Mouse (Mus musculus) kidney, embryonic 15.5 days (tissue): Measurements from ENCODE around the gene Nav2. TPM values are rescaled to one million over a fixed set of nuclear protein-coding genes. Genes with fewer than 3 reads are reported as not detected.

Source experiments
- ATAC-seq: fragments of 200-750 bp; cut with Nextera tagmentation; replicated peaks from 2 replicates; pipeline ENCODE4 v1.8.0; 2017; ENCODE audit warnings: moderate TSS enrichment; ENCODE audit not compliant: low FRiP score
- H3K27ac ChIP-seq: fragments of 300-500 bp; sonication (generic); 2 replicates; pipeline ENCODE4 v1.5.1; 2015; ENCODE audit warnings: mild to moderate bottlenecking, inconsistent platforms
- H3K27me3 ChIP-seq: fragments of 300-500 bp; sonication (generic); 2 replicates; pipeline ENCODE4 v1.6.1; 2015; ENCODE audit warnings: inconsistent platforms
- H3K36me3 ChIP-seq: fragments of 300-500 bp; sonication (generic); 2 replicates; pipeline ENCODE4 v1.6.1; 2015; ENCODE audit warnings: inconsistent platforms
- H3K4me1 ChIP-seq: fragments of 300-500 bp; sonication (generic); 2 replicates; pipeline ENCODE4 v1.6.1; 2015; ENCODE audit warnings: inconsistent platforms
- H3K4me2 ChIP-seq: fragments of 300-500 bp; sonication (generic); 2 replicates; pipeline ENCODE4 v1.6.1; 2015; ENCODE audit warnings: moderate library complexity, mild to moderate bottlenecking, inconsistent platforms
- H3K4me3 ChIP-seq: fragments of 300-500 bp; sonication (generic); replicated peaks from 2 replicates; pipeline ENCODE4 v1.5.1; 2015; ENCODE audit warnings: mild to moderate bottlenecking, inconsistent platforms
- H3K9ac ChIP-seq: fragments of 300-500 bp; sonication (generic); 2 replicates; pipeline ENCODE4 v1.6.1; 2015; ENCODE audit warnings: mild to moderate bottlenecking, inconsistent platforms
- H3K9me3 ChIP-seq: fragments of 300-500 bp; sonication (generic); replicated peaks from 2 replicates; pipeline ENCODE4 v1.6.1; 2016; ENCODE audit warnings: inconsistent platforms
- WGBS: fragments of 180-500 bp; shearing (Covaris S2); methylation state at CpG from one replicate; pipeline ENCODE4 v1.1.7; 2015; ENCODE audit warnings: mixed read lengths; 5-methylcytosine and 5-hydroxymethylcytosine counted together
- polyA plus RNA-seq: library from polyadenylated mRNA; unstranded; fragments of >200 nt; fragmentation: Nextera tagmentation; extraction: Ambion mirVana; gene quantifications from 2 replicates; pipeline ENCODE4 v1.2.1, GENCODE M21; 2015

Gene Nav2
- polyA plus RNA-seq, 1 experiment from 2014 or later = 28.8 TPM

- Histone ChIP-seq H3K4me1 (peaks cover 13% of the 10 kb centered on the region), H3K9me3 (no peaks in the 10 kb centered on the region), H3K4me2 (no peak overlapping the region), H3K4me3 (no peak overlapping the region), H3K27ac (no peak overlapping the region), H3K27me3 (peaks cover 3% of the 10 kb centered on the region; the same call in 1 of the 2 replicates), H3K36me3 (no peaks in the 10 kb centered on the region), H3K9ac (no peak overlapping the region)
- ATAC-seq = no peak
- WGBS = 39% methylated on average over 9 of the region's 9 CpGs
Measured at GRCm38 (mm10) chr7:49162079-49162478, 253.6 kb downstream of the Nav2 start.

- 72% methylated on average over 11 of the region's 11 CpGs for WGBS
- no peak overlapping the region for H3K4me2 ChIP-seq
- H3K4me1 ChIP-seq = peaks cover 12% of the 10 kb centered on the region
- no peak overlapping the region for H3K27ac ChIP-seq
- no peaks in the 10 kb centered on the region for H3K36me3 ChIP-seq
- no peaks in the 10 kb centered on the region for H3K9me3 ChIP-seq
- no peak overlapping the region for H3K9ac ChIP-seq
- ATAC-seq = no peak
- H3K4me3 ChIP-seq = no peak overlapping the region
- peaks cover 3% of the 10 kb centered on the region; the same call in 1 of the 2 replicates for H3K27me3 ChIP-seq
Measured at GRCm38 (mm10) chr7:49163789-49164188, 255.3 kb downstream of the Nav2 start.

GRCm38 (mm10) chr7:49164868-49165267 is 256.4 kb downstream of the Nav2 start:
- no peak overlapping the region for H3K27ac ChIP-seq
- H3K4me2 ChIP-seq = no peak overlapping the region
- no peak overlapping the region for H3K4me3 ChIP-seq
- 90% methylated on average over 8 of the region's 8 CpGs for WGBS
- H3K4me1 ChIP-seq = peaks cover 6% of the 10 kb centered on the region; the same call in 1 of the 2 replicates
- H3K36me3 ChIP-seq = no peaks in the 10 kb centered on the region
- H3K27me3 ChIP-seq = peaks cover 3% of the 10 kb centered on the region; the same call in 1 of the 2 replicates
- H3K9me3 ChIP-seq = no peaks in the 10 kb centered on the region
- no peak for ATAC-seq
- H3K9ac ChIP-seq = no peak overlapping the region

- Histone ChIP-seq H3K27ac (no peak overlapping the region), H3K27me3 (no peaks in the 10 kb centered on the region), H3K4me1 (peaks cover 26% of the 10 kb centered on the region), H3K9me3 (no peaks in the 10 kb centered on the region), H3K36me3 (no peaks in the 10 kb centered on the region), H3K4me3 (no peak overlapping the region), H3K9ac (no peak overlapping the region), H3K4me2 (no peak overlapping the region)
- ATAC-seq = no peak
- WGBS = 65% methylated on average over 3 of the region's 3 CpGs
Measured at GRCm38 (mm10) chr7:49172926-49173325, 264.4 kb downstream of the Nav2 start.

- peak; percentile 31; the same call in 1 of the 2 replicates for ATAC-seq
- H3K27ac ChIP-seq = no peak overlapping the region
- H3K27me3 ChIP-seq = no peaks in the 10 kb centered on the region
- H3K36me3 ChIP-seq = no peaks in the 10 kb centered on the region
- peaks cover 35% of the 10 kb centered on the region for H3K4me1 ChIP-seq
- WGBS = 81% methylated on average over 9 of the region's 9 CpGs
- no peak overlapping the region for H3K4me3 ChIP-seq
- no peaks in the 10 kb centered on the region for H3K9me3 ChIP-seq
- no peak overlapping the region for H3K9ac ChIP-seq
- no peak overlapping the region for H3K4me2 ChIP-seq
Measured at GRCm38 (mm10) chr7:49175784-49176409, 267.4 kb downstream of the Nav2 start.

- Histone ChIP-seq H3K27ac (no peak overlapping the region), H3K27me3 (no peaks in the 10 kb centered on the region), H3K4me3 (no peak overlapping the region), H3K9ac (no peak overlapping the region), H3K4me1 (peaks cover 35% of the 10 kb centered on the region), H3K36me3 (no peaks in the 10 kb centered on the region), H3K9me3 (no peaks in the 10 kb centered on the region), H3K4me2 (no peak overlapping the region)
- ATAC-seq = 0 out of 2 replicates have a peak, but pooled peaks have one; percentile 33
- 64% methylated on average over 21 of the region's 21 CpGs for whole genome bisulfite sequencing
Measured at GRCm38 (mm10) chr7:49176590-49177201, 268.2 kb downstream of the Nav2 start.

- 59% methylated on average over 4 of the region's 4 CpGs for WGBS
- ATAC-seq = no peak
Measured at GRCm38 (mm10) chr7:49178217-49178616, 269.7 kb downstream of the Nav2 start.

GRCm38 (mm10) chr7:49181010-49181409 is 272.5 kb downstream of the Nav2 start:
- Histone ChIP-seq H3K9me3 (no peaks in the 10 kb centered on the region), H3K27ac (no peak overlapping the region), H3K4me2 (no peak overlapping the region), H3K27me3 (no peaks in the 10 kb centered on the region), H3K36me3 (no peaks in the 10 kb centered on the region), H3K4me1 (peaks cover 22% of the 10 kb centered on the region), H3K4me3 (no peak overlapping the region), H3K9ac (no peak overlapping the region)
- ATAC-seq = no peak
- WGBS = 67% methylated on average over 8 of the region's 8 CpGs

More at GRCm38 (mm10) chr7:49178217-49178616, 269.7 kb downstream of the Nav2 start:
- no peak overlapping the region; the same call in 1 of the 2 replicates for H3K27ac ChIP-seq
- H3K36me3 ChIP-seq = no peaks in the 10 kb centered on the region
- H3K9me3 ChIP-seq = no peaks in the 10 kb centered on the region
- H3K27me3 ChIP-seq = no peaks in the 10 kb centered on the region
- no peak overlapping the region for H3K4me3 ChIP-seq
- H3K9ac ChIP-seq = no peak overlapping the region
- H3K4me2 ChIP-seq = no peak overlapping the region
- H3K4me1 ChIP-seq = peaks cover 32% of the 10 kb centered on the region

GRCm38 (mm10) chr7:49182427-49182826 is 273.9 kb downstream of the Nav2 start:
- H3K27ac ChIP-seq = no peak overlapping the region
- H3K4me2 ChIP-seq = no peak overlapping the region
- no peaks in the 10 kb centered on the region for H3K27me3 ChIP-seq
- H3K9me3 ChIP-seq = no peaks in the 10 kb centered on the region
- H3K4me3 ChIP-seq = no peak overlapping the region
- ATAC-seq = no peak
- H3K9ac ChIP-seq = no peak overlapping the region
- peaks cover 12% of the 10 kb centered on the region for H3K4me1 ChIP-seq
- no peaks in the 10 kb centered on the region for H3K36me3 ChIP-seq
- 73% methylated on average over 5 of the region's 5 CpGs for WGBS

GRCm38 (mm10) chr7:49183696-49184095 is 275.2 kb downstream of the Nav2 start:
- no peak for ATAC-seq
- H3K4me2 ChIP-seq = no peak overlapping the region
- WGBS = 82% methylated on average over 5 of the region's 5 CpGs
- H3K9me3 ChIP-seq = no peaks in the 10 kb centered on the region
- no peak overlapping the region for H3K27ac ChIP-seq
- H3K36me3 ChIP-seq = no peaks in the 10 kb centered on the region
- 0 out of 2 replicates have a peak, but pooled peaks cover 3% of the 10 kb centered on the region for H3K4me1 ChIP-seq
- H3K27me3 ChIP-seq = no peaks in the 10 kb centered on the region
- no peak overlapping the region for H3K4me3 ChIP-seq
- H3K9ac ChIP-seq = no peak overlapping the region

- Histone ChIP-seq H3K9ac (no peak overlapping the region), H3K27ac (no peak overlapping the region), H3K9me3 (no peaks in the 10 kb centered on the region), H3K4me1 (no peaks in the 10 kb centered on the region), H3K4me3 (no peak overlapping the region), H3K4me2 (no peak overlapping the region), H3K27me3 (no peaks in the 10 kb centered on the region; the same call in 1 of the 2 replicates), H3K36me3 (no peaks in the 10 kb centered on the region)
- ATAC-seq = no peak
- 83% methylated on average over 5 of the region's 5 CpGs for WGBS
Measured at GRCm38 (mm10) chr7:49185991-49186390, 277.5 kb downstream of the Nav2 start.

- H3K4me2 ChIP-seq = no peak overlapping the region
- no peaks in the 10 kb centered on the region for H3K36me3 ChIP-seq
- WGBS = 93% methylated on average over 5 of the region's 5 CpGs
- no peaks in the 10 kb centered on the region for H3K4me1 ChIP-seq
- H3K27ac ChIP-seq = no peak overlapping the region
- no peak overlapping the region for H3K4me3 ChIP-seq
- H3K27me3 ChIP-seq = no peaks in the 10 kb centered on the region; the same call in 1 of the 2 replicates
- no peak overlapping the region for H3K9ac ChIP-seq
- no peaks in the 10 kb centered on the region for H3K9me3 ChIP-seq
- no peak for ATAC-seq
Measured at GRCm38 (mm10) chr7:49189364-49189763, 280.8 kb downstream of the Nav2 start.
